Mouse (Mus musculus): ENCODE results near the gene Dmac1. TPM values are rescaled to one million over a fixed set of nuclear protein-coding genes. Genes with fewer than 3 reads are reported as not detected.
"Not testable (repeated sequence)": the region's sequence is repeated elsewhere in the genome, so short reads cannot be mapped to it uniquely, and the experiment has no call there.

Gene Dmac1
- total RNA-seq (2021), result 10 to 100 TPM; 45.0 to 49.9 TPM
- long read RNA-seq, experiment 1, transcript Dmac1-201 (2 exons, 741 nt), result major isoform, 78 of 81 reads
- long read RNA-seq, experiment 1, partial matches to known transcripts, result 3 of 81 reads
- long read RNA-seq, experiment 1, other reads (novel, unspliced or antisense), result 0 of 81 reads
- long read RNA-seq, experiment 2, transcript Dmac1-201 (2 exons, 741 nt), result major isoform, 56 of 61 reads
- long read RNA-seq, experiment 2, partial matches to known transcripts, result 5 of 61 reads
- long read RNA-seq, experiment 2, other reads (novel, unspliced or antisense), result 0 of 61 reads

GRCm38 (mm10) chr4:75278197-75279175, at the start of gene Dmac1:
Dmac1 (minus strand) TSS chr4:75278305.
- DNase-seq, result peak; percentile 91

DNA sequence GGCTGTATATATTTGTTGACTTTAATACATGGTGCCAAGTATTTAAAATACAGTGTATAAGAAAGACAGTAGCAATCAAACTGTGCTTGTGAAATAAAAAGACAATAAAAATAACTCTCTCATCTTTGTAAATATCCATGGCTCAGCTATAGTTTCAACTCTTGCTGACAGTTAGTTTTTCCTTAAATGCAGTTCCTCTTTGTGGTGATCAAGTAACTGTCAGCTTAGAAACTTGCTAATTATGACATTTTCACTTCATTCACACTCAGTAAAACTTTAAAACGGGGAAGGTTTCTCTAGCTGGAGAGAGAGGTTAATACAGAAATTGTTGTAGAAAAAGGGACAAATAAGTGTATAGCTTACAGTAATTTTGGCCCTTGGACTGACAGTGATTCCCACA, 37.3 kb upstream of the Dmac1 start:
- DNase-seq, result no peak

DNA sequence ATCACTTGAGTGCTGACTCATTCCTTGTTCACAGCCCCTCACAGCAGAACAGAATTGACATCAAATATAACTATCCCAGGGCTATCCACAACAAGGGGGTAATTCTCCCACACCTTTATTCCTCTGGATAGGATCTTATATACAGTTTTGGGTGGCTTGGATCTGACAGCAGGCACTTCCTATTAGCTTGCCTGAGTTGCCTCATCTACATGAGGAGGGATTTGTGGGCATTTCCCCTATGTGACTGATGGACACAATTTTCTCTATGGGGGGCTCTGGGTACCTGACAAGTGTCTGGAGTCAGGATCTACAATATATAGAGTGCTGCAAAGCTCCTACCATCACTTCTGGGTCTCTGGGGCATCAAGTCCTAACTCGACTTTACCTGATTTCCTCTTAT, 36.9 kb upstream of the Dmac1 start:
- DNase-seq, result no peak

- DNase-seq, result no peak
Measured at GRCm38 (mm10) chr4:75311918-75312317, 33.8 kb upstream of the Dmac1 start.

DNA sequence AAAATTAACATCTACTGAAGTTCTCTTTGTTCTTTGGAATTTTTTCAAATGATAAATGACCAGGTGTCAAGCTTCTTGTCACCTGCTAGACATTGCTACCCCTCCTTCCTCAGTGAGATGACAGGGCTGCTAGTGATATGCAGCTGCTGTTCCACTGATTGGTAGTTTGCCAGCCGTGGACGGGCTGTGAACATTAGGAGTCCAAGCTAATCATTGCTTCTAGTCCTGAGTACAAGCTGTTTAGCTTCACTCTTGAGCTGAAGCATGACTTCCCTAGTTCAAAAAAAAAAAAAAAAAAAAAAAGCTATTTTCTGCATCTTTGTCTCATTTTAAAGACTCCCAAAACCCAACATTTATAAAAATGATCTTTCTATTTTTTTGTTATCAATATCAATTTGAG, 33.2 kb upstream of the Dmac1 start:
- no peak for DNase-seq

GRCm38 (mm10) chr4:75300205-75300972, 22.3 kb upstream of the Dmac1 start:
- DNase-seq, result no peak

DNA sequence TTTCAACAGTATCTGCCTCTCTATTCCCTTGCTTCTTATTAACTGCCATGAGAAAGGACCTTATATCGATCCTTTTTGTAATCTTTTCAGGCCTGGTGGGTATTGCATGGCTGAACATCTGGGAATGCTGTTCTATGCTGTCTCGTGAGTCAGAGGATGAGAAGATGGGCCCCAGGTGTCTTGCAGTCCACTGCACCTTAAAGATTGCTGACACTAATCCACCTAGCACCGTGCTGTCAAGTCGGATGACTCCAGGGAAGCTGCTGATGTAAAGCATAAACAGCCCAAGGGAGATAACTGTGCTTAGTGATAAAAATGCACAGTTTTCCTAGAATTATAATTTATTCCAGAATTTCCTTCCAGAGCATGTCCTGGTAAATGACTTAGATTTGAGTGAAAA, 14.2 kb upstream of the Dmac1 start:
- DNase-seq, result no peak

DNA sequence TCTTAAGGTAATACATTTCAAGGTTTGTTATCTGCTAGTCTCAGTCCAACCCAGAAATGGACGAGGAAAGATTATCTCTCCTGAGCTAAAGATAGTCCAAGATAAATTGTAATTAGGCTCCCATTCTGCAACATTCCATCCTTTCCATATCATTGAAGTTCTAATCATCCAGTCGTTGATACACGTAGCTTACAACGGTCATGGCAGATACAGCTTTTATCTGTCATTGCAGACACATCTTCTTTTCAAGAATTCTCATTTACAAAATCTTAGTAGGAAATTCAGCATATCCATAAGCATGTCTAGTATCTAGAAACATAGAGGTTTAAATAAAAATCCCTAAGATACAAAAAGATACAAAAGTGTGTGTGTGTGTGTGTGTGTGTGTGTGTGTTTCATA, 13.0 kb upstream of the Dmac1 start:
- DNase-seq, result no peak

- DNase-seq, result no peak
Measured at GRCm38 (mm10) chr4:75277467-75278196, 473 bp downstream of the Dmac1 start.

- no peak for DNase-seq
Measured at GRCm38 (mm10) chr4:75275737-75276136, 2.4 kb downstream of the Dmac1 start.

GRCm38 (mm10) chr4:75267866-75268265, 10.2 kb downstream of the Dmac1 start:
- no peak for DNase-seq

DNA sequence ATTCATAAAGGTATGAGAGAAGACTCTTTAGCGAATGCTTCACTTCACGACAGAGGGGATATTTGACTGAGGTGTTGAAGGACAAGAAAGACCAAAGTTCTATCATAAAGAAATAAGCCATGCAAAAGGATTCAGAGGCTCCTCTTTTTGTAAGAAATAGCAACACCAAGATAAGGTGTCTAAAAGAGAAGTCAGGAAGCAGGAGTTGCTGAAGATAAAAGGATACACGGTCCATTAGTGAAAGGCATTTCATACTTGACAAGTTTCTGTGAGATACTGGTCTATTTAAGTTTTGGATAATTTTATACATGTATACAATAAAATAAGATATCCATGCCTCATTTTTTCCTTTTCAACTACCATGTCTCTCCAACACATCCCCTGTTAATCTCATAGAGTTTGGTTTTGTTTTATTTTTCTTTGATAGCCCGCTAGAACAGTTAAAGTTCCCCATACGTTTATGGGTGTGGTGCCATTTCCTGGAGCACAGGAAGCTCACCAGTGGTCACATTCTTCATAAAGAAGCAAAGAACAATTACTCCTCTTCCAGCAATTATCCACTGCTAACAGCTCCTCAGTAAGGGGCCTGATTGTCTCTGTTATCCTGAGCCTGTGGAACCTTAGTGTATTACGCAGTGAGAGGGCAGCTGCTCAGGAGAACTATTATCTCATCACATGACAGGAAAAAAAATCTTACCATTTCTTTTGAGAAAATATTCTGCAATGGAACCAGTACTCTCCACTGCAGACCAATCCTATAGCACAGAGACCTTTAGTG, 11.1 kb downstream of the Dmac1 start:
- DNase-seq, result no peak

DNA sequence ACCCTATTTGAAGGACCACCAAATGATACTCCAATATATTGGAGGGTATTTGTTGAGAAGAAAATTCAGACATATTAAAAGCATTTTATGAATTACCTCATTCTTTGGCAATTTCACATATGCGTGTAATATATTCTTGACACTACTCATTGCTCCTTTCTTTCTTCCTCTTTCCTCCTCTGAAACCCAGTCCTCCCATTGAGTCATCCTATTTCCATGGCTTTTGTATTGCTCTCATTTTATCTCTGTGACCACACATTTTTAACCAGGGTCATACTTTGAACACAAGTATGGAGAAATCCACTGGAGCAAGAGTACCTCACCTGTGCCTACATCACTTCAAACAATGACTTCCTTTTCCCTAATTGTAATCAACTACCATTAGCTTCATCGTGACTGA, 13.9 kb downstream of the Dmac1 start:
- DNase-seq, result no peak

DNA sequence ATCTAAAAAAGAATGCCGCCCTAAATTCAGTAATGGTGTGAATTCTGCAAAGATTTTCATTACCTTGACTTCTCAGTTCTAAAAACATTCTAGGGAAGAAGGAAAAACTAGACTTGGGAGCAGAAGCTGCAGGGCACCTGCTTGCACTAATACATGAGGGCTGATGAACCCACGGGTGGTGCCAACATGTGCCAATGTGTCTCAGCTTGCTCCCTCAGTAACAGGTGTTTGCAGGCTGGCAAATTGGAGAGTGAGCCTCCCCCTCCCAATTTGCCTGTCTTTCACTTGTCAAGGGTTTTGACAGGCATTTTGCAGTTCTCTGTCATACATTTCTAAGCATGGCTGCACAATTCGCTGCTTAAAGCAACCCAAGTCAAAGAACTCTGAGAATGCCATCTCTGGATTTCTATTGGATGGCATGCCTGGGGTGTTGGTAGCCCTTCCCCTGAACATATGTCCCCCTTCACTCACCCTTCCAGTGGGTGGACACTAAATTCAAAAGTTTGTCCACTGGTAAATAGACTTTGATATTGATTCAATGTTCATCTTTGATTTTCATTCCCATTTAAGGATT, 14.5 kb downstream of the Dmac1 start:
- DNase-seq, result no peak

DNA sequence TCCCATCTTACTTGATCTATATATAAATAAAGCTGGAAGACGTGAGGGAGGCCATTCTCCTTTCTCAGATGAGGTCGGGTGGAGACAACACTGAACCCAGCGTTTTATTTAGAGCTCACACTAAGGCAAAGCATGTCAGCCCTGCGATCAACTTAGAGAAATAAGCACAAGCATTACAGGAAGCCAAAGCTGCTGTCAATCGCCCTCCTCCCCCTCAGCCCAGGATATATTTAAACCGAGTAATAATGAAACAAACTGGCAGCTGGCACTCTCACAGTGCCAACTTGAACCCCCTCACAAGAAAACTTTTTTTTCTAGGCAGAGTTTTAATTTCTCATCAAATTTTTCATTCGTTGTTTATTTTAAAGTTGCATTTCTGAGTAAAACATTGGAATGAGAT, 15.7 kb downstream of the Dmac1 start:
- no peak for DNase-seq

DNA sequence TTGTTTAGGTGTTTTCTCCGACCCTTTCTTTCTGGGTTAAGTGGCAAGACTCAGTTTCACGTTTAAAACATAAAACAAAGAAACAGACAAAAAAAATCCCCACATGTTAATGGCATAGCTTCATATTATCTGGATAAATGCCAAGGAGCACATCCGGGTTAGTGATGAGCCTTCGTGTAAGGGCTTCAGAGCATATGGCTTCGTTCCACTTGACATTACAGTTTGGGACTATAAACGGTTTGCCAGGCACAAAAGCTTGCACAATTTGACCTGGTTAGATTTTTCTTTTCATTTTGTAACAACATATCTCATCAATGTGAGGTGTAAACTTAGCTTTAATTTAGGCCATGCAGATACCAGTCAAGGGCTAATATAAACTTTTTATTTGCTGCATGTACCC, 17.9 kb downstream of the Dmac1 start:
- no peak for DNase-seq

DNA sequence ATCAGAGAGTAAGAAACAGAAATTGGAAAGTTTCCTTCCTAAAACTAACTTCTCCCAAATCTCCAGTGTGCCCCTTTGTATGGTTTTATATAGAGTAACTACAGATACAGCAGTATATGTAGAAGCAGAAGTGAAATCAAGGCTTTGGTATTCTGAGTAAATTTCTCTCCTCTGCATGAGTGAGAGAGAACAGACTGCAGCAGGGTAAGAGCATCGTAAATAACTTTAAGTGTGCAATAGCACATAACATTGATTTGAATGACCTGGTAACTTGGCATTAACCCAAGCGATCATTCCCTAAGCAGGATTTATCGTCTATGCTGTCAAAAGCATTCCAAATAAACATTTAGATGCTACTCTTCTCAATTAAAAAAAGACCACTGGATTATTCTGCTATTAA, 18.7 kb downstream of the Dmac1 start:
- DNase-seq, result no peak

GRCm38 (mm10) chr4:75234602-75235001, 43.5 kb downstream of the Dmac1 start:
- DNase-seq, result not testable (repeated sequence)

All from gastrocnemius, postnatal 25 days (tissue).